Mouse (Mus musculus) ES-Bruce4 (cell line): ENCODE data around the gene Git1. TPM values are rescaled to one million over a fixed set of nuclear protein-coding genes. Genes with fewer than 3 reads are reported as not detected.
"Not testable (repeated sequence)": the region's sequence is repeated elsewhere in the genome, so short reads cannot be mapped to it uniquely, and the experiment has no call there.

Experiments used
- H3K27ac ChIP-seq: 2 replicates; pipeline ENCODE4 v1.5.1; 2012; ENCODE audit warnings: low read length, inconsistent platforms; ENCODE audit not compliant: insufficient read depth
- H3K27me3 ChIP-seq: 2 replicates; pipeline ENCODE4 v1.6.1; 2012; ENCODE audit warnings: mild to moderate bottlenecking, low read length, inconsistent platforms; ENCODE audit not compliant: control insufficient read depth, poor library complexity, insufficient read depth, severe bottlenecking
- H3K36me3 ChIP-seq: 2 replicates; pipeline ENCODE4 v1.6.1; 2012; ENCODE audit warnings: inconsistent platforms, mild to moderate bottlenecking, low read length, moderate library complexity; ENCODE audit not compliant: control insufficient read depth, poor library complexity, insufficient read depth, severe bottlenecking
- H3K4me1 ChIP-seq: one replicate; pipeline ENCODE4 v1.8.1; 2011; ENCODE audit warnings: low read length; ENCODE audit not compliant: control insufficient read depth, insufficient read depth
- H3K4me3 ChIP-seq: 2 replicates; pipeline ENCODE4 v1.5.1; 2011; ENCODE audit warnings: low read depth, mild to moderate bottlenecking, low read length
- H3K9ac ChIP-seq: 2 replicates; pipeline ENCODE4 v1.6.1; 2012; ENCODE audit warnings: low read depth, mild to moderate bottlenecking, inconsistent platforms; ENCODE audit not compliant: poor library complexity, severe bottlenecking
- H3K9me3 ChIP-seq: replicated peaks from 2 replicates; pipeline ENCODE4 v1.6.1; 2012; ENCODE audit warnings: mild to moderate bottlenecking, low read length, inconsistent platforms; ENCODE audit not compliant: control insufficient read depth, poor library complexity, insufficient read depth, severe bottlenecking
- CTCF ChIP-seq: IDR thresholded peaks from one replicate; pipeline ENCODE4 v1.8.1; 2011; ENCODE audit warnings: low read depth, low read length
- EP300 ChIP-seq: IDR thresholded peaks from 2 replicates; pipeline ENCODE4 v1.6.1; 2011; ENCODE audit warnings: low read depth, low read length; ENCODE audit not compliant: insufficient read depth
- POLR2A ChIP-seq: IDR thresholded peaks from one replicate; pipeline ENCODE4 v1.8.1; 2011; ENCODE audit warnings: low read length; ENCODE audit not compliant: insufficient read depth
- polyA plus RNA-seq: library from polyadenylated mRNA; stranded (reverse); fragments of >200 nt; gene quantifications from 2 replicates; pipeline ENCODE4 v1.2.4, GENCODE M21; 2011; ENCODE audit warnings: low read depth; ENCODE audit not compliant: missing spikeins, insufficient read depth, insufficient read length

Gene Git1
- polyA plus RNA-seq, 1 experiment: 56.5 TPM

GRCm38 (mm10) chr11:77518051-77518798 lies 24.9 kb downstream of the Git1 start:
- H3K9ac ChIP-seq: no peak overlapping the region
- H3K4me3 ChIP-seq: no peak overlapping the region
- peaks cover 2% of the 10 kb centered on the region for H3K4me1 ChIP-seq
- no peaks in the 10 kb centered on the region for H3K9me3 ChIP-seq
- H3K27me3 ChIP-seq: peaks cover 3% of the 10 kb centered on the region; the same call in 1 of the 2 replicates
- no peak for TF ChIP-seq POLR2A
- no peak for TF ChIP-seq EP300
- no peak for TF ChIP-seq CTCF
- no peak overlapping the region for H3K27ac ChIP-seq
- H3K36me3 ChIP-seq: no peaks in the 10 kb centered on the region

DNA sequence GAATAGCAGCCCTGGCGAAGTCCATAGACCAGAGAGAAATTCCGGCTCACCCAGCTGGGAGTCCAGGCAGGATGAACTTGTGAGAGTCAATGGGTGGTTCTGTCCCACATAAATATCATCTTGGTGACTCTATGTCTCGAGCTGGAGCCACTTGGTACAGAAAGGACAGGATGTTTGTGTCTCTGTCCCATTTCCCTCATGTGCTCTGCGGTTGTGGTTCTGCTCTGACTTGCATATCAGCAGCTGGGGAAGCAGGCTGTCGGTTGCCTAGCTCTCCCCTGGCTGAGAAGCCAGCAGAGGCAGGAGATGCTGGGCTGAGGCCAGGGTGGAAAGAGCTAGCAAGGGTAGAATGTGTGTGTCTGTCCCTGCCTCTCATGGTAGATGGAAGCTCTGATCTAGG lies 25.7 kb downstream of the Git1 start, which contains the start of gene Gm10392:
Gene Gm10392 (minus strand): TSS at position 156 of the 400 bp plus-strand sequence.
- H3K9ac ChIP-seq: no peak within 1 kb of the TSS
- H3K4me1 ChIP-seq: no peaks in the 10 kb centered on the region
- TF ChIP-seq POLR2A: no peak
- TF ChIP-seq EP300: no peak
- no peak for TF ChIP-seq CTCF
- no peak within 1 kb of the TSS for H3K4me3 ChIP-seq
- no peak within 1 kb of the TSS for H3K27ac ChIP-seq
- H3K9me3 ChIP-seq: no peaks in the 10 kb centered on the region
- H3K36me3 ChIP-seq: no peaks in the 10 kb centered on the region
- H3K27me3 ChIP-seq: peaks cover 3% of the 10 kb centered on the region; the same call in 1 of the 2 replicates

DNA sequence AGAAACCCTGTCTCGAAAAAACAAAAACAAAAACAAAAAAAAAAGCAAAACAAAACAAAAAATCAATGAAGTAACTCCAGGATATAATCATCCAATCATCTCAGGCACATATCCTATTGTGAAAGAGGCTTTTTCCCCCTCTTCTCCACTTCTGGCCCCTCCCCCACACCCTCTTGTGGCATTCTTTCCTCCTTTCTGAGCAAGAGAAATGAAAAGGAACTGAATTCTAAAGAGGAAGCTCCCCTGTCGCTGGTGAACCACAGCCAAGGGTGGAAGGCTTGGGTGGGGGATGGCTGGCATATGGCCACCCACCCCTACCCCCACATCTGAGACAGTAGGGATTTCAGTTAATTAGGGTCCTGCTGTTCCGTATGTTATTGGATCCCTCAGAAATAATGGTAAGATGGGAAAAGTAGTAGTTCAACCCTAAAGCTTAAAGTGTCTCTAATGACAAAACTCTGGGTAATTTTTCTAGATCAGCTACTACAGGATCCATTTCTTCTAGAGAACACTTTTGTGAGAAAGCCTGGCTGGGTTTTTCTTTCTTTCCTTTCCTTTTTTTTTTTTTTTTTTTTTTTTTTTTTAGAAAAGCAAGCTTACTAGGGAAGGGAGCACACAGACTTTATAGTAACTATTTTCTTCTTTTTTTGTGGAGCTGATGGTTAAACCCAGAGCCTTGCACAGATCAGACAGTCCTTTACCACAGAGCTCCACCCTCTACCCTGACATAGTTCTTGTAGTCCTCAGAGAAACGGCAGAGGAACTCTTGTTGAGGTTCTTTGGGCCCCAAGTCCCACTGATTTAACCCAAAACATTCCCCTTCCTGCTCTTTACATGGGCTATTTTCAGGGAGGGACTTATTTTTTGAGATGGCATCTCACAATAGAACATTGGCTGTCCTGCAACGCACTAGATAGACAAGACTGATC lies 27.5 kb downstream of the Git1 start:
- Histone ChIP-seq H3K4me1 (no peaks in the 10 kb centered on the region), H3K36me3 (no peaks in the 10 kb centered on the region), H3K4me3 (no peak overlapping the region), H3K27me3 (no peaks in the 10 kb centered on the region), H3K9me3 (no peaks in the 10 kb centered on the region), H3K9ac (no peak overlapping the region), H3K27ac (no peak overlapping the region)
- TF ChIP-seq POLR2A: no peak
- no peak for TF ChIP-seq CTCF
- no peak for TF ChIP-seq EP300

DNA sequence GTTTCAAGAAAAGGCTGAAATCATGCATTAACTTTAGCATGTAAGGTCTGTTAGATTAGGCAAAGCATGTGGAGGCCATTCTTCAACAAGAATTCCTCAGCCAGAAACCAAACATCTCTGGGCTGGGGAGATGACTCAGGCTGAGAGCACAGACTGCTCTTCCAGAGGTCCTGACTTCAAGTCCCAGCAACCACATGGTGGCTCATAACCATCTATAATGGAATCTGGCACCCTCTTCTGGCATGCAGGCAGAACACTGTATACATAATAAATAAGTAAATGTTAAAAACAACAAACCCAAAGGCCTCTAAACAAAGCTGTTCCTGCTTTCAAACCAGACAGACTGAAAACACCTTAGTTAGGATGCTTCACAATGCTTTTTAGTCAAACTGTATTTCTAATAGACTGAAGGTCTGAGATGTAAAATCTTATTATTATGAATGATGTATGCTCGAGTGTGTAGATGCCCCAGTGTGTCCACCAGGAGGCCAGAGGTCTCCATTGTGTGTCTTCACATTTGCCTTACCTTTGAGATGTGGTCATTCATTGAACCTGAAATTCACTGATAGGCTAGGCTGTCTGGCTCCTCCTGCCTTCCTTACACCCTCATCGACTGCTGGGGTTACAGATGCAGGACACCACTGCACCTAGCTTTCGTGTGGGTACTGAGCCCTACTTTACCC lies 32.6 kb downstream of the Git1 start:
- Histone ChIP-seq H3K9me3 (no peaks in the 10 kb centered on the region), H3K4me3 (no peak overlapping the region), H3K27me3 (no peaks in the 10 kb centered on the region), H3K27ac (no peak overlapping the region), H3K4me1 (no peaks in the 10 kb centered on the region), H3K9ac (no peak overlapping the region), H3K36me3 (no peaks in the 10 kb centered on the region)
- TF ChIP-seq CTCF (no peak), EP300 (no peak)

- not testable (repeated sequence) for H3K27me3 ChIP-seq, H3K9ac ChIP-seq, H3K9me3 ChIP-seq, H3K4me1 ChIP-seq, H3K27ac ChIP-seq, H3K36me3 ChIP-seq, H3K4me3 ChIP-seq
These were observed 35.1 kb downstream of the Git1 start for GRCm38 (mm10) chr11:77528420-77528819.

- no peak overlapping the region for H3K27ac ChIP-seq
- H3K4me1 ChIP-seq: no peaks in the 10 kb centered on the region
- H3K4me3 ChIP-seq: no peak overlapping the region
- no peaks in the 10 kb centered on the region for H3K9me3 ChIP-seq
- no peak overlapping the region for H3K9ac ChIP-seq
- H3K27me3 ChIP-seq: no peaks in the 10 kb centered on the region
- H3K36me3 ChIP-seq: no peaks in the 10 kb centered on the region; the same call in 1 of the 2 replicates
- TF ChIP-seq CTCF: no peak
- no peak for TF ChIP-seq POLR2A
- no peak for TF ChIP-seq EP300
These were observed 36.3 kb downstream of the Git1 start for GRCm38 (mm10) chr11:77529644-77530043.
